Mouse (Mus musculus) urinary bladder, postnatal 36 days (tissue): ENCODE results near the gene Ica1.

ENCODE experiments used
- DNase-seq, 2 experiments: peaks; one replicate each; pipeline ENCODE4 v3.0.0; 2022; ENCODE audit warnings: low spot score in 2 of 2, mixed read lengths in 1 of 2

The Ica1 gene

DNA sequence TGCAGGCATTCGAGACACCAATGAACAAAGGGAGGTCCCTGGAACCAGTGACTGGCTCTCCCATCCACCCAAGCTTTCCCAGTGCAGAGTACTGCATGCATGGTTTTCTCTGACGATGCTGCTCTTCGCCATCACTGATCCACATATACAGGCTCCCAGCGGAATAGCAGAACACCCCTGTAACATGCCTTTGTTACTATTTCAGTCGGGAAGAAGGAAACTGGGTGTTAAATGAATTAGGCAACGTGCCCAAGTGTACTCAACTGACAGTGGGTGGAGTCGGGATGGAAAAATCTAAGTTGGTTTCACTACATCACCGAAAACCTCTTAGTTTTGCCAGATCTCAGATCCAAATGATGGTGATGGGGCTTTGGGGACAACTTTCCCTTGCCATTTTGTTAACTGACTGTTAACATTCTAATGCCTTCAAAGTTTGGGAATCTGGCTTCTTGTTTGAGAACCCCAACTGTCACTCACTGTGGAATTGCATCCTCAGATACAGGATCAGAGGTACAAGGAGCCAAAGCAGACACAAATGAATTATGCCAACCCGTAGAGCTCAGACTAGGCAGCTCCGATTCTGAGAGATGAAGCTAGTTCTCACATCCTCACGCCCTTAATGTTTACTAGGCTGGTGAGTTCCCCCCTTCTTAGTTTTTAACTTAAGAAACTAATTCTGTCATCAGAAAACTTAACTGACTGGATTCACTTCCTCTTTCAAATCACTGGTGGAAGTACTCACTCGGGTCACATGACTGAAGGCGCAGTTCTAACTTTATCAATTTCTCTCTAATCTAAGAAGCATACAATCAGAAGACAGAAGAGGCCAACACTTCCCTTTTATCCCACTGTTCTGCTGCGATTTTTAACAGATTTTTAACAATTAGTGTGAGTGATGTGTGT is 91.4 kb downstream of the Ica1 start:
- no peak for DNase-seq

DNA sequence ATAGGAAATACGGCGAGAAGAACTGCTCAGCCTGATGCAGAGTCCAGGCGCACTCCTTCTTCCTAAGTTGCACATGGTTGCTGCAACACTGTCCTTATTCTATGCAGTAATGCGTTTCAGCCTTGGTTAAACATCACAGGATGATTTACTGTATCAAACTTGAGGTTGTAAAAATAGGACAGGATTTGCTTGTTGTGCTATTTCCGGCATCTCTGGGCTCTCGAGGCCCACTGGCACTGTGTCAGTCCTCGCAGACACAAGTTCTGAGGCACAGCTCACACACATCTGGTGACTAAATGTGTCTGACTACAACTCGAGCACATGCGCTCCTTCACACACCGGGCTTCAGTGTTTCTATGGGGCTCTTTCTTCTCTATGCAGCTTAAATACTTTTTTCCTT is 94.9 kb downstream of the Ica1 start:
- no peak for DNase-seq

DNA sequence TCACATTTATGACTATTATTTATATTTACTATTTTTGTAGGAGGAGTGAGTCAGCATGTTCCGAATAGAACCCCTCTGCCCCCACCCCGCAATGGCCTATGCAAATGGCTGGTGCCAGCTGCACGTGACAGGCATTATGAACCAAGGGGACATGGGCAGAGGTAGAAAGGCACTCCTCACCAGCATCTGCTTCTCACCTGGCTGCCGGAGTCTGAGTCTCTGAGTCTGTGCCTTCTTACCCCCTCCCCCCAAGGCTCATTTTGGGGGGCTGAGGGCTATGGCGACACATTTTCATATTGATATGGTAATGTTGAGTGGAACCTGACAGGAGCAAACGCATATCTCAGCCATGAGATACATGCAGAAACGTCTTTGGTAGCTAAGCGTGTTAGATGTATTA is 97.4 kb downstream of the Ica1 start:
- no peak for DNase-seq

DNA sequence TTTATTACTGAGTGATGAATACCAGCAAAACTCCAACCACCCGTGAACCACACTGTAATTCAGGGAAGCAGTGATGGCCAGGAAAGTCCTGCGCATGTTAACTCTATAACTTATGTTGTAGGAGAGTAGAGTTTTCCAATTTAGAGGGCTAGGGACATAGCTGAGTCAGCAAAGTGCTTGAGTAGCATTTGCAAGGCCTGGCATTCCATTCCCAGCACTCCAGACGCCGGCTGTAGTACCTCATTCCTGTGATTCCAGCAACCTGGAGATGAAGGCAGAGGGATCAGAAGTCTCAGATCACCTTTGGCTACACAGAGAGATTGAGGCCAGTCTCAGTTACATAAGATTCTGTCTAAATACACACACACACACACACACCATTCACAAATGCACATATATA is 105.3 kb downstream of the Ica1 start:
- no peak for DNase-seq

DNA sequence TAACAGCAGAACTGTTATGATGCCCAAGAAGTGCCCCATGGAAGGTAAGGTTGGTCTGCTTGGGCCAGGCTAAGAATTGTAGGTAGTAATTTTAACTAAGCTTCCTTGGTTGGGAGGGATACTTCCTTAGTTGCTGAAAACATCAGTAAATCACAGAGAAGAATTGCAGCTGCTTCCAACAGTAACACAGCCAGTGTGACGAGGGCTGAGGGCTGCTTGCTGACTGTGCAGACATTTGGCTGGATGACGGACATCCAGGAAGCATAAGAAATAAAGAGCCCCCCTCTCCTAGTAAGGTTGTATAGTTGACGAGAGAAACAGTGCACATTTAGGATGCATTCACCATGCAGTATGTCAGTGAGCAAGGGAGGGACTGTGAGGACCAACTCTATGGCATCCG is 108.9 kb downstream of the Ica1 start:
- no peak for DNase-seq

DNA sequence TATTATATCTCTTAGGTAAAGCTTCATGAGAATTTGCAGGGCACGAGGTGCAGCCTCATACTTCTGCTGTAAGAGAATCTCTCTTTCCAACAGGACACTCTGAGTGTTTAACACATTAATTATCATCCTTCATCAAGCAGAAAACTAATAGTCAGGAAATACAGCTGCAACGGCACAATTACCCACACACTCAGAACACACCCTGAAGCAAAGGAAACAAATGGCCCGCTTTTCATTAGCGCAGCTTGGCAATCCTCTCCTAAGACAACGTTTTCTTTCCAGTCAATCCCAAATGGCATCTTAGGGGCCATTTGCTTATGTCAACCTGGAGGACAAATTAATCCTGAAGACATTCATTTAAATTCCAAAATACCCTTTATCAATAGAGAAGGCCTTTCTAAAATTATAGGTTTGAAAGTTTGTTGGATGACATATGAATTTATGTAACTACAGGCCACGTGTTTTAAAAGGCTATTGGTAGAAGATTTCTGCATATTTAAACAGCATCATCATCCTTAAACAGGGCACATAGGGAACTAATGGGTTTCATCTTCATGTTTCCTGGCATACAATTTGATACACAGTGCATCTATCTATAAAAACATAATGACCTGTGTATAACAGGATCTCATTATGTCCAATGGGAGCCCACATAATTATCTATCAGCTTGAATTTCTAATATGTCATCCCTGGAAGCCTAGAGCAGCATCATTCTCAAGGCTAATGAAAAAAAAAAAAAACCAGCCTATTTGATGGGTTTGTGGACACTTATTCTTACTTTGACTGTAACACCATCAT is 110.1 kb downstream of the Ica1 start:
- no peak for DNase-seq

DNA sequence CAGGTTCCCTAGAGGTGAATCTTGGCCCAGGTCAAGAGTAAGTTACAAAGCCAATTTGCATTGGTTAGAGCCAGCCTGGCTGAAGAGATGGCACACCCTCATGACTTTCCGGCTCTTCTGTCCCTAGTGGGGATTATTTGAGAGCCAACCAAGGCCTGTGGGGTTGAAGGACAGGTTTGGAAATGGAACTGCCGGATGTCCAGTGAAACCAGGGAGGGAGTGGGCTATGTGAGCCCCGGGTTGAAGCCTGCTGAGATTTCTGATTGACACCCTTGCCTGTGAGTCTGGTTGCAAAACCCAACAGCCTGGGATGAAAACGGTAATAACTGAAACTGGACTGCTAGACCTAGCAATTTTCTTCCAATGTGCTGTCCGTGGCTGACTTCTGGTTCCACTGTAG is 112.5 kb downstream of the Ica1 start:
- no peak for DNase-seq

DNA sequence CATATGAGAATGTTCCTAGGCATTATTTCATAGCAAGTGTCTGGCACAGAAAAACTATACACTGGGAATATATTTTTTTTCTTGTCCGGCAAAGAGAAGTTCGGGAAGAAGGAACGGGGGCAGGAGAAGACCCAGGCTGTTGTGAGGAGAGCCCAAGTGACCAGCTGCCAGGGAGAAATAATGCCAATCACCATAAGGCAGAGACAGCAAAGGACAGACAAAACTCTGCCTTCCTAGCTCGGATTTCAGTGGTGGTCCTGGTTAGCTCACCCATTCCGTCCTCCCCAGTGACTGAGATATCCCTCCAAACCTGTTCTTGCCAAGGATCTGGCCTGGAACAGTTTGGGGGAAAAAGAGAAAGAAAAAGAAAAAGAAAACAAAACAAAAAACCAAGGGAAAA is 113.3 kb downstream of the Ica1 start:
- DNase-seq = no peak

DNA sequence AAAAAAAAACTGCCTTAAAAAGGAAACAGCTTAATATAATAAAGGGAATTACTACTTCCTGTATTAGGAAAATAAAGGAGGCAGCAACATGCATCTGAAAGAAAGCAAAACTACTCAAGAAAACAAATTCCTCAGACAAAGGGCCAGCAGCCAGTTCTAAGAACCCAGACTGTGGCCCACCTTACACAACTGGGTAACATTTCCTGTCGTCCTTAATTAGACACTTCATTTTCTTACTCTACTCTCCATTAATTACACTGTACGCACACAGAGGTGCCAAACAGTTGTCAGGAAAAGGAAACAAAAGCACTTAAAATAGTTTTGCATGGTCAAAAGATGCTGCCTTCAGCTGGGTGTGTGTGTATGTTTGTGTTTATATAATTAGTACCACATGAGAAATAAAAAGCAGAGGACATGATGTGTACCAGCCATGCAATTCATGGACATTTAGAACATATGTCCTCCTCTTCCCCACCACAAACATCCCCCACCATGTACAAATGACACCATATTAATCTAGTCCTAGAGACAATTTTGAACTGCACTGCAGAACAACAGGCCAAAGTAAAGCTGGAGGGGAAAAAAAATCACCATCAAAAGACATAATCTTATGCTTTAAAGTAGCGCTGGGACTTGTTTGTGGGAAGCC is 115.1 kb downstream of the Ica1 start:
- DNase-seq = no peak

DNA sequence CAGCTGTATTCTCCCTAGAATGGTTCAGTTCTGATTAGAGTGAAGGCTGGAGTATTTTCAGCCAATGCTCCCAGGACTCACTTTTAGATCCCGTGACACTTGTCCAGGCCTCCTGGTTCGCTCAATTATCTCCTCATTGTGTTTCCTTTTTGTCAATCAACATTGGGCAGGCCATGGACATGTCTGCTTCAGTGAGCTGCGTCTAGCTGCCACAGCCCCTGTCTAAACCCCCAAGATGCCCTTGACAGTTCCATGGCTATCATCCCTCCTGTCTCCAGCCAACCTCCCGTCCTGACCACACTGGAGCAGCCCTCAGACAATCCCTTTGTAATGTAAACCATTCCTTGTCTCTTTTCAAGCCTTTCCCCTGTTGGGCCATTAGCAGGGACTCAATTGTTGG is 116.9 kb downstream of the Ica1 start:
- no peak for DNase-seq

DNA sequence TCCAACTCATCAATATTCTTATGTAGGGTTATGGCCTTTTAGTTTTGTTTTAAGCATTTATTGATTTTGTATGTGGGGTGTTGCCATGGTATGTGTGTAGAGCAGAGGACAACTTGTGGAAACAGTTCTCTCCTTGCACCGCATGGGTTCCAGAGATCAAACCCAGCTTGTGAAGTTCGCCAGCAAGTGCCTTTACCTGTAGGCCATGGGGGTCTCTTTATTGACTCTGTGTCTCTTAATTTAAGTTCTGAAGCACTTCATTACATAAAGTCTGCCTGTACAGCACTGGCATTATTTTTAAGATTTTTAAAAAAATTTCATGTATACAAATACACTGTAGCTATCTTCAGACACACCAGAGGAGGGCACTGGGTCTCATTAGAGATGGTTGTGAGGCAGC is 118.2 kb downstream of the Ica1 start:
- no peak for DNase-seq

DNA sequence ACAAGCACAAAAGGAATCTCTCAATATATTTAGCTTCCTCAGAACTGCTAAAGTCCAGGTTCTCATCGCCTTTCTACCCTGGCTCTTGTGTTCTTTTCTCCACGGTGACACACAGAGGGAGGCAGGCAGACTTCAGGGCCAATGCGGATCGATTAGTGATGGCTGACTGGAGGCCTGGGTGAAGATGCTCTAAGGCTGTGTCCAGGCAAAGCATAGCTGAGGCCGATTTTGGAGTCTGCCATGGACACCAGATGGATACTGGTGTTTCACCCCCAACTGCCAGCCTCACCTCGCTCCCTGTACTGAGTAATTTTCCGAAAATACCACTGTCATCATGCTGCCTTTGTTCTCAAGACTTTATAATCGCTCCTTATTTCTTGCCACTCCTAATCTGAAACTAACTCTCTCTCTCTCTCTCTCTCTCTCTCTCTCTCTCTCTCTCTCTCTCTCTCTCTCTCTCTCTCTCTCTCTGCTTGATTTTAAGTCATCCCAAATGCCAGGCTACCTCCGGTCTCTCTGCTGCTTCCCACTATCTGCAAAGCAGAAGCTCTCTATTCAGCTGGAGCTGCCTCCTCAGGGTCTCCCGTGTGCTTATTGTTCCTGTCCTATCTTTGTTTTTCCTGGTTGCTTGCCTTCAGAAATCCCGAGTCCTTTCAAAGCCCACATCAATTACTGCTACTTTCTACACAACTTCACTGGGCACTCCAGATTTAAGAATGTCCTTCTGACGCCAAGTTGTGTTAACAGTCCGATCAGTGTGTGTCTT is 118.9 kb downstream of the Ica1 start:
- no peak for DNase-seq

DNA sequence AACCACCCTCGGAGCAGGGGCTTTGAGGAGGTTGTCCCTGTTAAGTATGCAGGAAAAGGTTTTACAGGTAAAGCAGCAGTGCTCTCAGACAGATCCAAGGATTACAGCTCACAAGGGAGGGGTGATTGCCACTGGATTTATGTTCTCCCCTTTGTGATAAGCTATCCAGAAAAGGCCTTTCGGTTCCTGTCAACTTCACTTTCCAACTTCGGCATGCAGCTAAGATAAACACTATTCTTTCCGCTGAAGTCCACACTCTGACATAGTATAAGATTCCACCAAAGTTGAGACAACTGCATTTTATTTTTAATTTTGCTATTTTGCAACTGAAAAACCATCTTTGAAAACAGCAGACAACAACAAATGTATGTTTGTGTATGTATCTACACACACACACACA is 119.9 kb downstream of the Ica1 start:
- DNase-seq = no peak

DNA sequence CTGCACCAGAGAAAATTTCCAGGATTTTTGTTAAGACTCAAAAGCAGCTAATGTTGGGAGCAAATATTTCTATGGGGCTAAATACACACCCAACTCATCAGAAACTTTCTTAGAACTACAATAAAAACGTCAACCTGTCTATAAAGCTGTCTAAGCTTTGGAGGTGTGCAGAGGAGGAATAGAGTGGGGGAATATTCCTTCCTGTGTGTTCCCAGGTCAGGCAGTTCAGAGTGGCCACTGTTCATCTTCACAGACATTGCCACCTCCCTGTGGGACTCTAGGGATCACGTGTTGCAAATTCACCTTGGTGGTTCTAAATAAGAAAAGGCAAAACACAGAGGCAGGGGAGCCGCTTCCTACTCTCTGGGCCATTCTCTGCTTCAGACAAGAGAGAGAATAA is 120.8 kb downstream of the Ica1 start:
- no peak for DNase-seq

DNA sequence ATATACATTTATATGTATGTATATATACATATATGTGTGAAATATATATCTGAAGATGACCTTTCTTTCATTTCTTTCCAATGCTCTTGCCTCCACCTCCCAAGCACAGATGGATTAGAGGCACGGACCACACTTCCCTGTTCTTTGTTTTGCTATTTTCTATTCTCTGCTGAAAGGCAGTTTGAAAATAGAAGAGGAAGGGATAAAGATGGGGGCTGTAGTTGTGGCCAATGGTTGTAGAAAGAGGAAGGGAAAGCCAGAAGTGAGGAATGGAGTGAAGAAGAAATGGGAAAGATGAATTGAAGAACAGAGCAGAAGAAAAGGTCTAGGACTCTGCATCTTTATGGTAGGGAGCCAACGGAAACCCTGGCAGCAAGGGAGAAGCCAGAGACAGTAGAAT is 122.8 kb downstream of the Ica1 start:
- DNase-seq = no peak

DNA sequence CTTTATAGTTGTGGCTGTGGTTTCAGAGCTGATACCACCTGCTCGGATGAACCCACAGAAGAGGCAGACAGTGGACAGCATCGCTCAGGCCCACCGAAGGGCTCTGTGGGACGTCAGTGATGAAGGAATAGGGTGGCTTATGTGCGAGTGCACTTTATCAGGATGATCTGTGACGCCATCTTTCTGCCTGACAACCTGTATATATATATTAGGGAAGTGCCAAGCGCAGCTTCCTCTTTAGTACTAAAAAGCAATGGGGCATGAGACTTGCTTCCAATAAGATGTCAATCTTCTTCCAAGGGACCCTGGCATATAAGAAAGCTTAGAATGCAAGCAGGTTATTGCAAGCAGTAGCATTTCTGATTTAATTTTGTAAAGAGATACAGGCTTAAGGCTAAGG is 127.9 kb downstream of the Ica1 start:
- DNase-seq = no peak

DNA sequence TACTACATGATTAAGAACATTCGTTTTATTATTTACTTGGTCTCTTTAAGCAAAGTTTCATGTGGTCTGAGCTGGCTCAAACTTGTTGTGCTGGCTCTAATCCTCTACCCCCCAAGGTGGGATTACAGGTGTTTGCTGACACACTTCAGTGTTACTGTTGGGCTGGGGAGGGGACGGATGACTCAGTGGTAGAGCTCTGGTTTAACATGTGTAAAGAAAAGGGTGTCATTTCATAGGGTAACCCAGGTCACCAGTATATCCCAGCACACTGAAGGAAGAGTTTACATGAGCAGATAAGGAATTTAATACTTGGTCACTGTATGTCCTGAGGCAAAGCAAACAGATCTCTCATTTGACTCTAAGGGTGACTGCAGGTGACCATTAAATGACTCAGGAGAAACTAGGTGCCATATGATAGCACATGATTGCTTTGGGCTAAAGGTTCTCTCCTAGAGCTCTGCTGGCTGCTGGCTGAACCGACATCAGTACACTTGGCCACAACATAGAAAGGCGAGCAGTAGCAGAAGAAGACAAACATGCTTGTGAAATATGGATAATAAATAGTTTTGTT is 128.9 kb downstream of the Ica1 start:
- DNase-seq = no peak

DNA sequence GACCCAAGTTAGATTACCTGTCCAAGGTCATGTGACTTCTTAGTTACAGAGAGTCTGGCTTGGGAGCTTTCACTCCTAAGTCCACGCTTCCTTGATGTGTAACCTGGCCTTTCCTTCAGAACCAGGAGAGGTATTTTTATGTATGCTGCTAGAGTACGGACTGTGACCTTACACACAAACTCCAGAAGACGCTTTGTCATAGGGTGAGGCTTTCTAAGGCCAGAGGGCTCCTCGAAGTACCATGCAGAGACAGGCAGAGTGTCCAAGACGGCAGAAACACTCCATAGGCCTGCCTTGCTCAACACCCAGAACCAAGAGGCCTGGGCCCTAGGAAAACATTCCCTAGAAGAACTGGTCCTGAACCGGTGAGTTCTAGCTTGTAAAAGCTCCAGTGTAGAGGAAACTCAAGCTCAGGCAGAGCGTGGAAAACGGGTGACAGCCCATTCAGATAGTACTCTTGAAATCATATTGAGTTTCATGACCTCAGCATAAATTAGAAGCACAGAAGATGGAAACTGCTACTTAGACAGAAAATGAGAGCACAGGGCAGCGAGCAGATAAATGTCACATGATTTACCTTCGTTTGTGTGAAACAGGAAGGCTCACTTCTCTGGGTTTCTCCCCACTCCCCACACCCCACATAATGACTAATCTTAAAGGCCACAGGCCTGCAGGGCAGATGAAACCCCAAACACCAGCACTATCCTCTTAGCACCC is 129.9 kb downstream of the Ica1 start:
- DNase-seq = no peak

DNA sequence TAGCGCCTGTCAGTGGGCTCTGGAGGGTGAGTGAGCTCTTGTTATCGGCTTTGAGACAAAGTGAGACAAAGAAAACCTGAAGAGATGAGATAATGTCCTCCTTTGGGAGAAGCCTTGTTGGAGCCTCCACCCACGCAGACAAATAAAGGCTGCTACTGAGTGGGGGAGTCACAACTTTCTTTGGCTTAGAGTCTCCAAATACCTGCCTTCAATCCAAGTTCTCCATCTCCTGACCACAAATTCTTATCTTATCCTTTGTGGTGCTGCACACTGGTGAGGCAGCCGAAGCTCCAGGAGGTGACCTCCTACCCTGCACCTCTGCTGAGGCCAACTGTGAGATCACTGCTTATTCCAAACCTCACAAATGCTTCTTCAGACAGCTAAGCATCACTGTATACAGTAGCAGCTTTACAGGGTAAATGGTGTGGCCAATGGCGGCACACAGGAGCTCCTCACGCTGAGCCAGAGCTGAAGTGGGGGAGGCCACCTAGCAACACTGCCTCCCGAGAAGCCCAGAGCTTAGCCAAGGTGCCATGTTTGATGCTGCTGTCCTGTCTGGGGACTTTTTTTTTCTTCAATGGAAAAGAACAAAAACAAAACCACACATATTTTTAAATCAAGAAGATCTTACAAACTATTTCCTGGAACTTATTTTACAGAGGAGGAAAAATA is 130.6 kb downstream of the Ica1 start:
- no peak for DNase-seq

DNA sequence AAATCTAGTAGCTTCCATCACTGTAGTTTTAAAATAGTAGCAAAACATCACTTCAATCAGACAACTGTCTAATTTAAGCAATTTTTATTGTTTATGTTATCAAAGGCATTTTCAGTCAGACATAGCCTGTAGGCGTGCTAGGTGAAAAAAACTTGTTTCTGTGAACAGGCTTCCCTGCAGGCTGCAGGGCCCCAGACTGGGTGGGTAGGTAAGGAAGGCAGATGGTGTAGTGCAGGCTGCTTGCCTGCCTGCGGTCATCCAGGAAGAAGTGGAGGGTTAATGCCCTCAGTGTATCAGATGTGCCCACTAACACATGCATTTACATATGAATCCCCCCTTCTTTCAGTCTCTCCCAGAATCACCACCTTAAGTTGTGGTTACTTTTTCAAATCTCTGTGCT is 132.6 kb downstream of the Ica1 start:
- no peak for DNase-seq
